Mouse (Mus musculus) forebrain, embryonic 16.5 days (tissue): ENCODE measurements around the gene Slc4a4. TPM values are rescaled to one million over a fixed set of nuclear protein-coding genes. Genes with fewer than 3 reads are reported as not detected.
A peak's percentile ranks its signal among the peaks of the same experiment; 100 is the strongest.

Source experiments
- ATAC-seq: fragments of 200-750 bp; cut with Nextera tagmentation; 2 replicates; pipeline ENCODE4 v1.8.0; 2017; ENCODE audit warnings: mild to moderate bottlenecking, moderate library complexity
- H3K27ac ChIP-seq: fragments of 300-500 bp; sonication (generic); 2 replicates; pipeline ENCODE4 v1.5.1; 2014; ENCODE audit warnings: low read length, control low read depth
- H3K27me3 ChIP-seq: fragments of 300-500 bp; sonication (generic); replicated peaks from 2 replicates; pipeline ENCODE4 v1.6.1; 2014; ENCODE audit warnings: low read length; ENCODE audit not compliant: control insufficient read depth, insufficient read depth
- H3K36me3 ChIP-seq: fragments of 300-500 bp; sonication (generic); 2 replicates; pipeline ENCODE4 v1.6.1; 2014; ENCODE audit not compliant: control insufficient read depth, insufficient read depth
- H3K4me1 ChIP-seq: fragments of 300-500 bp; sonication (generic); replicated peaks from 2 replicates; pipeline ENCODE4 v1.6.1; 2014; ENCODE audit warnings: low read length; ENCODE audit not compliant: control insufficient read depth, insufficient read depth
- H3K4me2 ChIP-seq: fragments of 300-500 bp; sonication (generic); 2 replicates; pipeline ENCODE4 v1.6.1; 2014; ENCODE audit warnings: mild to moderate bottlenecking, low read length, control low read depth
- H3K4me3 ChIP-seq: fragments of 300-500 bp; sonication (generic); replicated peaks from 2 replicates; pipeline ENCODE4 v1.5.1; 2014; ENCODE audit warnings: mild to moderate bottlenecking, low read length, control low read depth
- H3K9ac ChIP-seq: fragments of 300-500 bp; sonication (generic); replicated peaks from 2 replicates; pipeline ENCODE4 v1.6.1; 2014; ENCODE audit warnings: low read depth, low read length, control low read depth
- H3K9me3 ChIP-seq: fragments of 300-500 bp; sonication (generic); 2 replicates; pipeline ENCODE4 v1.6.1; 2016; ENCODE audit warnings: low read length; ENCODE audit not compliant: control insufficient read depth
- WGBS: fragments of 180-500 bp; shearing (Covaris S2); extraction: QIAGEN DNeasy Blood & Tissue Kit; methylation state at CpG from one replicate; pipeline ENCODE4 v1.1.7; 2014; 5-methylcytosine and 5-hydroxymethylcytosine counted together
- polyA plus RNA-seq: library from polyadenylated mRNA; unstranded; fragments of >200 nt; fragmentation: Nextera tagmentation; extraction: Ambion mirVana; gene quantifications from 2 replicates; pipeline ENCODE4 v1.2.1, GENCODE M21; 2015

The Slc4a4 gene
- polyA plus RNA-seq: 3.8 and 4.8 TPM in 2 replicates

- Histone ChIP-seq H3K36me3 (no peaks in the 10 kb centered on the region), H3K4me2 (peak within 1 kb of the TSS; percentile 93), H3K9me3 (no peaks in the 10 kb centered on the region), H3K27ac (no peak within 1 kb of the TSS), H3K27me3 (no peaks in the 10 kb centered on the region; the same call in 1 of the 2 replicates), H3K4me1 (peaks cover 12% of the 10 kb centered on the region), H3K4me3 (peak within 1 kb of the TSS; percentile 76), H3K9ac (peak within 1 kb of the TSS; percentile 75)
- ATAC-seq: peak; percentile 88
- under 1% methylated on average over 54 of the region's 119 CpGs for WGBS
Measured at GRCm38 (mm10) chr5:88886668-88887555, at the start of gene Slc4a4. TSS of gene Slc4a4 (plus strand) at chr5:88886818.

GRCm38 (mm10) chr5:88840080-88840798 lies 46.4 kb upstream of the Slc4a4 start:
- no peak overlapping the region for H3K4me2 ChIP-seq
- no peaks in the 10 kb centered on the region for H3K9me3 ChIP-seq
- H3K36me3 ChIP-seq: no peaks in the 10 kb centered on the region
- ATAC-seq: no peak
- WGBS: 78% methylated on average over 5 of the region's 5 CpGs
- H3K9ac ChIP-seq: no peak overlapping the region
- no peak overlapping the region for H3K27ac ChIP-seq
- no peaks in the 10 kb centered on the region for H3K4me1 ChIP-seq
- no peaks in the 10 kb centered on the region for H3K27me3 ChIP-seq
- H3K4me3 ChIP-seq: no peak overlapping the region

- H3K27me3 ChIP-seq: no peaks in the 10 kb centered on the region
- no peaks in the 10 kb centered on the region for H3K9me3 ChIP-seq
- no peak overlapping the region for H3K27ac ChIP-seq
- 78% methylated on average over 3 of the region's 3 CpGs for WGBS
- no peaks in the 10 kb centered on the region for H3K4me1 ChIP-seq
- no peak for ATAC-seq
- no peak overlapping the region for H3K4me3 ChIP-seq
- H3K4me2 ChIP-seq: no peak overlapping the region
- H3K36me3 ChIP-seq: no peaks in the 10 kb centered on the region
- no peak overlapping the region for H3K9ac ChIP-seq
Measured at GRCm38 (mm10) chr5:88857311-88857710, 29.3 kb upstream of the Slc4a4 start.

GRCm38 (mm10) chr5:88857801-88858200 lies 28.8 kb upstream of the Slc4a4 start:
- Histone ChIP-seq H3K9me3 (no peaks in the 10 kb centered on the region), H3K4me3 (no peak overlapping the region), H3K4me2 (no peak overlapping the region), H3K4me1 (no peaks in the 10 kb centered on the region), H3K36me3 (no peaks in the 10 kb centered on the region), H3K27ac (no peak overlapping the region), H3K9ac (no peak overlapping the region), H3K27me3 (no peaks in the 10 kb centered on the region)
- ATAC-seq: no peak
- 91% methylated on average over 4 of the region's 4 CpGs for WGBS

- no peak for ATAC-seq
- Histone ChIP-seq H3K9ac (no peak overlapping the region), H3K4me1 (no peaks in the 10 kb centered on the region), H3K27me3 (no peaks in the 10 kb centered on the region), H3K9me3 (no peaks in the 10 kb centered on the region), H3K4me3 (no peak overlapping the region), H3K36me3 (no peaks in the 10 kb centered on the region), H3K4me2 (no peak overlapping the region), H3K27ac (no peak overlapping the region)
- WGBS: 77% methylated on average over 4 of the region's 4 CpGs
Measured at GRCm38 (mm10) chr5:88858226-88858625, 28.4 kb upstream of the Slc4a4 start.

- H3K4me2 ChIP-seq: no peak overlapping the region
- ATAC-seq: no peak
- H3K9me3 ChIP-seq: no peaks in the 10 kb centered on the region
- H3K27ac ChIP-seq: no peak overlapping the region
- H3K4me1 ChIP-seq: no peaks in the 10 kb centered on the region
- no peaks in the 10 kb centered on the region for H3K27me3 ChIP-seq
- no peaks in the 10 kb centered on the region for H3K36me3 ChIP-seq
- no peak overlapping the region for H3K4me3 ChIP-seq
- WGBS: 72% methylated on average over 3 of the region's 3 CpGs
- no peak overlapping the region for H3K9ac ChIP-seq
Measured at GRCm38 (mm10) chr5:88862163-88862562, 24.5 kb upstream of the Slc4a4 start.

GRCm38 (mm10) chr5:88862794-88863193 lies 23.8 kb upstream of the Slc4a4 start:
- Histone ChIP-seq H3K36me3 (no peaks in the 10 kb centered on the region), H3K9me3 (no peaks in the 10 kb centered on the region), H3K27ac (no peak overlapping the region), H3K9ac (no peak overlapping the region), H3K27me3 (no peaks in the 10 kb centered on the region), H3K4me3 (no peak overlapping the region), H3K4me2 (no peak overlapping the region), H3K4me1 (no peaks in the 10 kb centered on the region)
- no peak for ATAC-seq
- 98% methylated on average over 2 of the region's 2 CpGs for WGBS

- Histone ChIP-seq H3K27ac (no peak overlapping the region), H3K4me3 (no peak overlapping the region), H3K4me1 (peaks cover 12% of the 10 kb centered on the region), H3K9ac (no peak overlapping the region), H3K9me3 (no peaks in the 10 kb centered on the region), H3K4me2 (no peak overlapping the region), H3K36me3 (no peaks in the 10 kb centered on the region), H3K27me3 (no peaks in the 10 kb centered on the region; the same call in 1 of the 2 replicates)
- no peak for ATAC-seq
- 21% methylated on average over 3 of the region's 3 CpGs for WGBS
Measured at GRCm38 (mm10) chr5:88884101-88884500, 2.5 kb upstream of the Slc4a4 start.

GRCm38 (mm10) chr5:88885503-88885902 lies 1.1 kb upstream of the Slc4a4 start:
- no peak overlapping the region for H3K4me3 ChIP-seq
- ATAC-seq: no peak
- no peaks in the 10 kb centered on the region for H3K9me3 ChIP-seq
- 50% methylated on average over 3 of the region's 3 CpGs for WGBS
- H3K36me3 ChIP-seq: no peaks in the 10 kb centered on the region
- H3K4me1 ChIP-seq: peaks cover 12% of the 10 kb centered on the region
- no peak overlapping the region for H3K4me2 ChIP-seq
- no peak overlapping the region for H3K27ac ChIP-seq
- no peaks in the 10 kb centered on the region; the same call in 1 of the 2 replicates for H3K27me3 ChIP-seq
- no peak overlapping the region for H3K9ac ChIP-seq
